Mouse (Mus musculus) heart, embryonic 14.5 days (tissue): ENCODE results near the gene Sit1. TPM values are rescaled to one million over a fixed set of nuclear protein-coding genes. Genes with fewer than 3 reads are reported as not detected.
A peak's percentile ranks its signal among the peaks of the same experiment; 100 is the strongest.

Experiments
- ATAC-seq: fragments of 200-750 bp; cut with Nextera tagmentation; 2 replicates; pipeline ENCODE4 v1.8.0; 2017; ENCODE audit warnings: low read depth, moderate TSS enrichment; ENCODE audit not compliant: insufficient number of reproducible peaks, insufficient read depth, low FRiP score
- H3K27ac ChIP-seq, 2 experiments: fragments of 200-500 bp in 1 of 2; fragments of 300-500 bp in 1 of 2; sonication (generic) in 1 of 2; replicated peaks in 1 of 2; 2 replicates each; pipeline ENCODE4 v1.5.1; 2012 to 2014; ENCODE audit warnings: low read depth in 2 of 2, low read length in 2 of 2, control low read depth in 1 of 2, mild to moderate bottlenecking in 1 of 2, mixed read lengths in 1 of 2; ENCODE audit not compliant: control insufficient read depth in 1 of 2, insufficient read depth in 1 of 2
- H3K27me3 ChIP-seq: fragments of 300-500 bp; sonication (generic); 2 replicates; pipeline ENCODE4 v1.6.1; 2014; ENCODE audit warnings: mild to moderate bottlenecking, low read length, control low read depth; ENCODE audit not compliant: control insufficient read depth, insufficient read depth
- H3K36me3 ChIP-seq: fragments of 300-500 bp; sonication (generic); 2 replicates; pipeline ENCODE4 v1.6.1; 2014; ENCODE audit warnings: mild to moderate bottlenecking, control low read depth, low read length, mixed read lengths; ENCODE audit not compliant: control insufficient read depth, insufficient read depth
- H3K4me1 ChIP-seq, 2 experiments: fragments of 200-500 bp in 1 of 2; fragments of 300-500 bp in 1 of 2; sonication (generic) in 1 of 2; 2 replicates each; pipeline ENCODE4 v1.6.1; 2012 to 2014; ENCODE audit warnings: low read length in 2 of 2, control low read depth in 1 of 2, mixed read lengths in 1 of 2; ENCODE audit not compliant: control insufficient read depth in 2 of 2, insufficient read depth in 2 of 2
- H3K4me2 ChIP-seq: fragments of 300-500 bp; sonication (generic); 2 replicates; pipeline ENCODE4 v1.6.1; 2014; ENCODE audit warnings: mild to moderate bottlenecking, low read length
- H3K4me3 ChIP-seq, 2 experiments: fragments of 200-500 bp in 1 of 2; fragments of 300-500 bp in 1 of 2; sonication (generic) in 1 of 2; 2 replicates each; pipeline ENCODE4 v1.5.1; 2012 to 2014; ENCODE audit warnings: low read length in 2 of 2, mild to moderate bottlenecking in 2 of 2, control low read depth in 1 of 2, low read depth in 1 of 2, moderate library complexity in 1 of 2; ENCODE audit not compliant: control insufficient read depth in 1 of 2, insufficient read depth in 1 of 2
- H3K9ac ChIP-seq: fragments of 300-500 bp; sonication (generic); 2 replicates; pipeline ENCODE4 v1.6.1; 2014; ENCODE audit warnings: mild to moderate bottlenecking, low read length
- H3K9me3 ChIP-seq: fragments of 300-500 bp; sonication (generic); 2 replicates; pipeline ENCODE4 v1.6.1; 2016; ENCODE audit warnings: low read length, control low read depth; ENCODE audit not compliant: control insufficient read depth
- WGBS: fragments of 180-500 bp; shearing (Covaris S2); extraction: QIAGEN DNeasy Blood & Tissue Kit; methylation state at CpG from one replicate; pipeline ENCODE4 v1.1.7; 2014; 5-methylcytosine and 5-hydroxymethylcytosine counted together
- polyA plus RNA-seq: library from polyadenylated mRNA; unstranded; fragments of >200 nt; fragmentation: Nextera tagmentation; extraction: Ambion mirVana; gene quantifications from 2 replicates; pipeline ENCODE4 v1.2.1, GENCODE M21; 2014

The Sit1 gene
- polyA plus RNA-seq, 1 experiment from 2014 or later: not detected

GRCm38 (mm10) chr4:43508666-43508997 is 25.1 kb upstream of the Sit1 start:
- peak; percentile 77 for ATAC-seq

GRCm38 (mm10) chr4:43507938-43508665 is 24.6 kb upstream of the Sit1 start:
- Histone ChIP-seq H3K4me3 (peak overlapping the region; percentile 55 to 74), H3K36me3 (no peaks in the 10 kb centered on the region), H3K27me3 (no peaks in the 10 kb centered on the region), H3K4me1 (peaks cover 12 to 18% of the 10 kb centered on the region in 2 experiments), H3K4me2 (peak overlapping the region; percentile 91), H3K9ac (peak overlapping the region; percentile 76), H3K9me3 (no peaks in the 10 kb centered on the region), H3K27ac (peak overlapping the region; percentile 63 to 69; a peak in 3 of 4 replicates)
- WGBS: 4% methylated on average over 21 of the region's 22 CpGs
- ATAC-seq: peak; percentile 25; the same call in 1 of the 2 replicates

More at GRCm38 (mm10) chr4:43508666-43508997, 25.1 kb upstream of the Sit1 start:
- Histone ChIP-seq H3K4me1 (peaks cover 12 to 18% of the 10 kb centered on the region in 2 experiments), H3K4me3 (peak overlapping the region; percentile 55 to 74), H3K9ac (peak overlapping the region; percentile 76), H3K9me3 (no peaks in the 10 kb centered on the region), H3K4me2 (peak overlapping the region; percentile 91), H3K27me3 (no peaks in the 10 kb centered on the region), H3K27ac (peak overlapping the region; percentile 63 to 69; a peak in 3 of 4 replicates), H3K36me3 (no peaks in the 10 kb centered on the region)
- WGBS: 2% methylated on average over 13 of the region's 13 CpGs

- no peaks in the 10 kb centered on the region for H3K9me3 ChIP-seq
- H3K27ac ChIP-seq: no peak within 1 kb of the TSS
- no peaks in the 10 kb centered on the region for H3K36me3 ChIP-seq
- H3K4me1 ChIP-seq: peaks cover 10 to 12% of the 10 kb centered on the region in 2 experiments
- H3K4me3 ChIP-seq: peak within 1 kb of the TSS; percentile 55 to 74
- peak within 1 kb of the TSS; percentile 91 for H3K4me2 ChIP-seq
- no peaks in the 10 kb centered on the region for H3K27me3 ChIP-seq
- no peak for ATAC-seq
- WGBS: 71% methylated on average over 9 of the region's 9 CpGs
- H3K9ac ChIP-seq: peak within 1 kb of the TSS; percentile 76; the same call in 1 of the 2 replicates
These were observed 23.1 kb upstream of the Sit1 start, which contains the start of gene Car9 for GRCm38 (mm10) chr4:43506536-43507185. TSS of gene Car9 (plus strand) at chr4:43506966.

GRCm38 (mm10) chr4:43506074-43506473 is 22.5 kb upstream of the Sit1 start:
- no peaks in the 10 kb centered on the region for H3K9me3 ChIP-seq
- no peak overlapping the region for H3K9ac ChIP-seq
- WGBS: 86% methylated on average over 8 of the region's 8 CpGs
- H3K36me3 ChIP-seq: no peaks in the 10 kb centered on the region
- no peak for ATAC-seq
- H3K4me1 ChIP-seq: peaks cover 10 to 12% of the 10 kb centered on the region in 2 experiments
- H3K27ac ChIP-seq: no peak overlapping the region
- no peak overlapping the region for H3K4me2 ChIP-seq
- H3K27me3 ChIP-seq: no peaks in the 10 kb centered on the region
- no peak overlapping the region for H3K4me3 ChIP-seq

- WGBS: 84% methylated on average over 4 of the region's 4 CpGs
These were observed 20.7 kb upstream of the Sit1 start for GRCm38 (mm10) chr4:43504269-43504668.

GRCm38 (mm10) chr4:43503506-43503905 is 20.0 kb upstream of the Sit1 start:
- Histone ChIP-seq H3K9ac (no peak overlapping the region), H3K36me3 (no peaks in the 10 kb centered on the region), H3K4me2 (no peak overlapping the region), H3K4me1 (peaks cover 9 to 19% of the 10 kb centered on the region in 2 experiments), H3K27ac (no peak overlapping the region), H3K27me3 (no peaks in the 10 kb centered on the region), H3K9me3 (no peaks in the 10 kb centered on the region), H3K4me3 (no peak overlapping the region)
- WGBS: 84% methylated on average over 6 of the region's 6 CpGs
- no peak for ATAC-seq

More at GRCm38 (mm10) chr4:43504269-43504668, 20.7 kb upstream of the Sit1 start:
- H3K27me3 ChIP-seq: no peaks in the 10 kb centered on the region
- no peak for ATAC-seq
- no peak overlapping the region for H3K27ac ChIP-seq
- no peaks in the 10 kb centered on the region for H3K36me3 ChIP-seq
- peaks cover 14 to 17% of the 10 kb centered on the region in 2 experiments for H3K4me1 ChIP-seq
- no peak overlapping the region for H3K4me3 ChIP-seq
- no peak overlapping the region for H3K4me2 ChIP-seq
- H3K9ac ChIP-seq: no peak overlapping the region
- no peaks in the 10 kb centered on the region for H3K9me3 ChIP-seq

GRCm38 (mm10) chr4:43503041-43503440 is 19.5 kb upstream of the Sit1 start:
- 76% methylated on average over 2 of the region's 2 CpGs for WGBS
- no peak overlapping the region for H3K4me3 ChIP-seq
- H3K9me3 ChIP-seq: no peaks in the 10 kb centered on the region
- no peak overlapping the region for H3K27ac ChIP-seq
- no peaks in the 10 kb centered on the region for H3K36me3 ChIP-seq
- ATAC-seq: no peak
- no peak overlapping the region for H3K9ac ChIP-seq
- peaks cover 11 to 21% of the 10 kb centered on the region in 2 experiments for H3K4me1 ChIP-seq
- no peaks in the 10 kb centered on the region for H3K27me3 ChIP-seq
- H3K4me2 ChIP-seq: no peak overlapping the region
